Mouse (Mus musculus): ENCODE data around the gene Zbtb32. TPM values are rescaled to one million over a fixed set of nuclear protein-coding genes. Genes with fewer than 3 reads are reported as not detected.

The Zbtb32 gene
- total RNA-seq, 4 experiments from 2014 or later, result not detected

GRCm38 (mm10) chr7:30572389-30572788 lies 26.3 kb downstream of the Zbtb32 start:
- no peak for DNase-seq (ENCODE audit: low spot score in 2 of 2)

GRCm38 (mm10) chr7:30567555-30567954 lies 31.2 kb downstream of the Zbtb32 start:
- DNase-seq (ENCODE audit: low spot score in 2 of 2), result no peak

GRCm38 (mm10) chr7:30566033-30566432 lies 32.7 kb downstream of the Zbtb32 start:
- DNase-seq (ENCODE audit: low spot score in 2 of 2), result no peak

- DNase-seq (ENCODE audit: low spot score in 2 of 2), result no peak
Observed at GRCm38 (mm10) chr7:30564970-30565571, 33.6 kb downstream of the Zbtb32 start, which contains the start of gene Igflr1. Igflr1 (plus strand) TSS chr7:30565427.

GRCm38 (mm10) chr7:30563906-30564280 lies 34.8 kb downstream of the Zbtb32 start:
- no peak for DNase-seq (ENCODE audit: low spot score in 2 of 2)

DNA sequence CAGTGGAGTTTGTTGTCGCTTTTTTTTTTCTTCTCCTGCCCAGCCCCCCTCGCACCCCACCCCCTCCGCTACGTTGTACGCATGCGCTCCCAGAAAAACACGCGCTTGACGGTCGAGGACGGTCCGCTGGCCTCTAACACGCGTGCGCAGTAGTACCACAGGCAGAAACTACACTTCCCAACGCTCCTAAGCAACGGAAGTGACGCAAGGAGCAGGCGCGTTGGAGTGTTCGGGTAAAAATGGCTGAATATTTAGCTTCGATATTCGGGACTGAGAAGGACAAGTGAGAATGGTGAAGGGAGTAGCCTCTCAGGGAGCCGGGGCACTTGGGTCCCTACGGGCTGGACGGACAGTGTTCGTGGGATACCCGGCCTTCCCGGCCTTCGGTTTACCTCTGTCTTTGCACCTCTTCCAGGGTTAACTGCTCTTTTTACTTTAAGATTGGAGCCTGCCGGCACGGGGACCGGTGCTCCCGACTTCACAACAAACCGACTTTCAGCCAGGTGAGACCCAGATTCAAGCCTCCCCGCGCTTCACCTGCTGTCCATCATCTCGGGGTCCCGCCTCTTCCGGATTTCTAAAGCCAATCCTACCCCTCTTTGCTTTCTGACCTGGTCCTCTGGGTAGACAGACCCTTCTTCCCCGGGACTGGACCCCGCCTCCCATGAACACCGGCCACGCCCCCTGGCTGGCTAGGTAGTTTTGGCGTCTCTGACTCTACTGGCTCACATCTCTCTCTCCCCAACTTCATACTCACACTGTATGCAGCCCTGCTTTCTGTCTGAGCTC lies 35.4 kb downstream of the Zbtb32 start, which contains the start of the genes U2af1l4, Gm49396 and Psenen:
U2af1l4 (plus strand) TSS at position 185 of the 789 bp plus-strand sequence.
Gm49396 (plus strand) TSS at position 228 of the 789 bp plus-strand sequence.
Psenen (minus strand) TSS at position 511 of the 789 bp plus-strand sequence.
- peak; percentile 96 for DNase-seq (ENCODE audit: low spot score in 2 of 2)

GRCm38 (mm10) chr7:30562526-30563116 lies 36.1 kb downstream of the Zbtb32 start:
- peak in 1 of 2 experiments; percentile 44 for DNase-seq (ENCODE audit: low spot score in 2 of 2)

DNA sequence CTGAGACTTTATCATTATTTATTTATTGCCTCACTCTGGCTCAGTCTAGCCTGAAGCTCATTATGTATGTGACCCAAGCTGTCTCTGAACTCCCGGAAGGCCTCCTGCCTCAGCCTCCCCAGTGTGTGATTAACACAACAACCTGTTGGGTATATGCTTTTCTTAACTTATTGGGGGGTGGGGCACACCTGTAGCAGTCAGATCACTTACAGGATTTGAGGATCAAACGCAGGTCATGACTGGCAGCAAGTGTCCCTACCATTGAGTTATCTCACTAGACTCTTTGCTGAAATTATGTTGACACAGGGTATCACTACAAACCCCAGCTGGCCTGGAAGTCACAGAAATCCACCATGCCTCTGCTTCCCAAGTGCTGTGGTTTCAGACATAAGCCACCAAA lies 38.4 kb downstream of the Zbtb32 start:
- DNase-seq (ENCODE audit: low spot score in 2 of 2), result no peak

GRCm38 (mm10) chr7:30559443-30559954 lies 39.2 kb downstream of the Zbtb32 start, which contains the start of gene Lin37:
Lin37 (minus strand) TSS chr7:30559838.
- peak; percentile 99 for DNase-seq (ENCODE audit: low spot score in 2 of 2)

DNA sequence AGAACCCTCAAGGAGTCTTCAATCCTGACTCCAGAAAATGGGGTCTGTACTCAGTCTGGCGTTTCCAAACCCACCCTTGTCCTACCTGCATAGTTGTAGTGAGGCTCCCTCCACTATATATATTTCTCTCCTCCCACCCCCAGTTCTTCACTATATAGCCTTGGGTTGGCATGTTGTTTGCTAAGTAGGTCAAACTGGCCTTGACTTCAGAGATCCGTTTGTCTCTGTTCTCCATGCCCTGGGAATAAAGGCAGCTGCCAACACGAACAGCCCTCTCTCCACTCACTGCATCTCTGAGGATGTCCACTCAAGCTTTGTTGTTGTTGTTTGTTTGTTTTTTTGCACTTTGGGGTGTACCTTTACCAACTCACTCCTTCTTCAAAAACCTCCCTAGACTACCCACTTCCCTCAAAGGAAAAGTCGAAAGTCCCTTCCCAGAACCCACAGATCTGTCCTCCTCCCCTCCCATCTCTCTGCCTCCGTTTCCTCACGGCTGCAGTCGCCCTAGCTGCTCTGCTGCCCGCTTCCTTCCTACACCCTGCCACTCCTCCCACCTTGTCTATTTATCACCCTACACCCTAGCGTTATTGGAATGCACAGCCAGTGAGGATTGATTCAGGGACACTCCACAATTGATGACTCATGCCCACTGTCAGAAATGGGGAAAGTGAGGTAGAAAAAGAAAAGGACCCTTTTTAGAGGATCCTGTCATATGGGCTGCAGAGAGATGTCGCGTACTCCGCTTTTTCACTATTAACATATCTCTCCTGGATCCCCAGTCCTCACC lies 39.9 kb downstream of the Zbtb32 start:
- no peak for DNase-seq (ENCODE audit: low spot score in 2 of 2)

- DNase-seq (ENCODE audit: low spot score in 2 of 2), result no peak
Observed at GRCm38 (mm10) chr7:30557901-30558514, 40.7 kb downstream of the Zbtb32 start.

DNA sequence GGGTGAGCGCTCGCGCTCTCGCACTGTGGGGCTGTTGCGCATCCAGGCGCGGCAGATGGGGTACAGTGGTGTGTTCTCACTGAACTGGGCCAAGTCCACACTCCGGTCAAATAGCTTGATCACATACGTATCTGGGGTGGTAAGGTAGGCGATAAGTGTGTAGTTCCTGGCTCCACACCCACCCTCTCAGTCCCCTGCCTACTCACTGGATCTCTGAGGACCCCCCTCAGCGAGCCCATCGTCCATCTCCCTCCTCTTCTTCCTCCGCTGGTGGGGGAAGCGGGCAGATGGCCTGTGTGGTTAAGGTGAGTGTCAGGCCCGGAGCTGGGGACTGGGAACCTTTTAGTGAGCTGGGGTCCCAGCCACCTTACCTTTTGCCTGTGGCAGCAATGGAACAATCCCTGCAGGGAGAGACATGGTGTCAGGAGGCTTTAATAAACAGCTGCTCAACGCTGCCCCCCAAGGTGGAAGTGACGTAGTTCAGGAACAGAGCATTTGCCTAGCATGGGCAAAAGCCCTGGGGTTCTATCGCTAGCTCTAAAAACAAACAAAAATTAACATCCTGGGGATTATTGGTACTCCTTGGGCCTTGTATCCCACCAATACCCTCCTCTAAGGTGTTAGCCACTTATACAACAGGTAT lies 41.7 kb downstream of the Zbtb32 start:
- DNase-seq (ENCODE audit: low spot score in 2 of 2), result no peak

DNA sequence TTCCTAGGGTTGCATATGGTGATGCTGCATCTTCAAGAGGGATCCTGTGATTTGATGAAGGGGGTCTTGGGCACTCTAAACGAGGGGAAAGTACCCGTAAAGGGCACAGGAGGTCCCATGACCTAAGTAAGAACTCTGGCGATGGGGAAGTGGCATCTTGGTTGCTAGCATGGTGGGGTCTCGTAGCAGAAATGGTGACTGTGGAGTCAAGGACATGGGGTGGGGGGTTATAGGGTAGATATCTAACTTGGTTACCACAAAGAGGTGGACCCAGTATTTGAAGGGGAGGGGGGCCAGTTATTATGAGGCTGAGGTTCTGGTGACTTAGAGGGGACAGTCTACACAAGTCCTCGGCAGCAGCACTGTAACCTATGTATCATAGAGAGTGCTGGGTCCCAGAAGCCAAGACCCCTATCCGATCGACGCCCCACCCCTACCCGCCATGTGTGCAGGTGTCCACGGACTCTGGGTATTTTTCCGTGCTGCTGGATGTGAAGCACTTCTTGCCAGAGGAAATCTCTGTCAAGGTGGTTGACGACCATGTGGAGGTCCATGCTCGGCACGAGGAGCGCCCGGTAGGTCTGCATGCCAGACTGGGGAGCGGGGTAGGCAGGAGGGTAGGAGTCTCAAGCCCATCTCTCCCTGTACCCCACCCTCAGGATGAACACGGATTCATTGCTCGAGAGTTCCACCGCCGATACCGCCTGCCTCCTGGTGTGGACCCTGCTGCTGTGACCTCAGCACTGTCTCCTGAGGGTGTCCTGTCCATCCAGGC lies 44.7 kb downstream of the Zbtb32 start:
- no peak for DNase-seq (ENCODE audit: low spot score in 2 of 2)

DNA sequence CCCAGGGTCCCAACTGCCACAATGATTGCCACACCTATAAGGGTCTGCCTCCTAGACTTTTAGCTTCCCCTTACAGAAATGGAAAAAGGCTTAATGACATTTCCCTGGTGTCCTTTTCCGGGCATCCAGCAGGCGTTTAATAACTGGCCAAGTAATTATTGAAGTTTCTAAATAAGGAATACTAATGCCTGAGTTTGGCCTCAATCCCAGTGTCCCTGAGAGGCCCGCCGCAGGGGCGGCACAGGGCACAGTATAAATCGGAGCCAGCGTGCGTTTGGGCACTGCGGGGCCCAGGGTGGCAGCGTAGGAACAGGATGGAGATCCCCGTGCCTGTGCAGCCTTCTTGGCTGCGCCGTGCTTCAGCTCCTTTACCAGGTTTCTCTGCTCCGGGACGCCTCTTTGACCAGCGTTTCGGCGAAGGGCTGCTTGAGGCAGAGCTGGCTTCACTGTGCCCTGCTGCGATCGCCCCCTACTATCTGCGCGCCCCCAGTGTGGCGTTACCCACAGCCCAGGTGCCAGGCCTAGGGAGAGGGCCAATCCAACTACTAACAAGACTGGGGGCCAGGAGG lies 45.6 kb downstream of the Zbtb32 start:
- DNase-seq (ENCODE audit: low spot score in 2 of 2), result peak; percentile 26 to 53

DNA sequence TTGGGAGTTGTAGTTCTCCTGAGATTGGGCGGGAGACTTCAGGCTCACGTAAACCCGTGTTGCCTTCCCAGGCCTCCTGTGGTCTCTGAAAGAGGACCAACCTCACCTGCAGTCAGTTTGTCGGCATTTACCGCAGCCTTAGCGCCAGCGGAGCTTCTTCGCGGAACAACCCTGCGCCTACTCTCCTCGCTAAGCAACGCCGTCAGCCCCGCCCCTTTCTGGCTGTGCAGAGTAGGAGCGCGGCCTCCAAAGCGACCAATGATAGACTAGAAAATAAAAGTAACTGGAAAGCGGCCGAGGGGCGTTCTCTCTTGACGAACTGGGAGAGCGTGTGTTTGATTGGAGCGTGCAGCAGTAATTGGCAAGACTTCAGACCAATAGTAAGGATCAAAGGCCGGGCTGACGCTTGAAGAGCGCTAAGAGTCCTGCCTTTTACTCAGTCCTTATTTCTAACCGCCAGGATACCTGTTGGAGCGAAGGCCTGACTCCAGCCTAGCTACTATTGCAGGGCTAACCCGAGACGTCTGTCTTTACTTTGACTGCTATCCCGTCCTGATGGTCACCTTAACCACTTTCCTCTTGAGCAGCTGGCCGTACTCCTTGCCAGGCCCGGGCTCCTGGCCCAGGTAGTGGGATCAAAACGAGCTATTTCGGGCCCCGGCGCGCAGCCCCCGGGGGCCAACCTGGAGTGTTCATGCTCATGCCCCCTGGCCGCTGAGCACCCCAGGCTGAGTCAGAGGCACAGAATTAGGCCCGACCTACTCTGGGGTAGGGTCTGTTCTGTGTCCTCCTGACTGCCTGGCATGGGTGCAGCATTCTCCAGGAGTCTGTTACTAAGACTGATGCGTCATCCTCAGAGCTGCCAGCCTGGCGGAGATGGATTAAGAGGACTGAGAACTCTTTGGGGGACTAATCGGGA lies 46.3 kb downstream of the Zbtb32 start, which contains the start of the genes Hspb6 and Proser3:
Hspb6 (plus strand) TSS at position 77 of the 919 bp plus-strand sequence.
Proser3 (minus strand) TSS at position 198 of the 919 bp plus-strand sequence.
- DNase-seq (ENCODE audit: low spot score in 2 of 2), result peak; percentile 96 to 98

- no peak for DNase-seq (ENCODE audit: low spot score in 2 of 2)
Observed at GRCm38 (mm10) chr7:30551445-30552101, 47.1 kb downstream of the Zbtb32 start.

GRCm38 (mm10) chr7:30550603-30551002 lies 48.1 kb downstream of the Zbtb32 start:
- no peak for DNase-seq (ENCODE audit: low spot score in 2 of 2)
